Mouse (Mus musculus): ENCODE results near the gene Kctd13. TPM values are rescaled to one million over a fixed set of nuclear protein-coding genes. Genes with fewer than 3 reads are reported as not detected.

The Kctd13 gene
- polyA plus RNA-seq, 1 experiment from 2014 or later, result 62.1 TPM

Other genes with a start within 250 kb of the Kctd13 start
- 160 and 164 TPM in 2 replicates for gene Bola2, start 233.5 kb upstream of the Kctd13 start, polyA plus RNA-seq (2016; fragmentation: Nextera tagmentation; extraction: Ambion mirVana)
- 17.9 and 19.0 TPM in 2 replicates for gene Slx1b, start 233.1 kb upstream of the Kctd13 start, polyA plus RNA-seq (2016; fragmentation: Nextera tagmentation; extraction: Ambion mirVana)
- gene Coro1a, start 221.1 kb upstream of the Kctd13 start, polyA plus RNA-seq (2016; fragmentation: Nextera tagmentation; extraction: Ambion mirVana), result 70.5 and 71.5 TPM in 2 replicates
- 79.0 and 79.6 TPM in 2 replicates for gene Mapk3, start 169.3 kb upstream of the Kctd13 start, polyA plus RNA-seq (2016; fragmentation: Nextera tagmentation; extraction: Ambion mirVana)
- 1.3 and 2.0 TPM in 2 replicates for gene Gdpd3, start 162.5 kb upstream of the Kctd13 start, polyA plus RNA-seq (2016; fragmentation: Nextera tagmentation; extraction: Ambion mirVana)
- 160 and 169 TPM in 2 replicates for gene Ypel3, start 151.9 kb upstream of the Kctd13 start, polyA plus RNA-seq (2016; fragmentation: Nextera tagmentation; extraction: Ambion mirVana)
- 0.68 and 0.72 TPM in 2 replicates for gene Tbx6, start 147.4 kb upstream of the Kctd13 start, polyA plus RNA-seq (2016; fragmentation: Nextera tagmentation; extraction: Ambion mirVana)
- gene Ppp4c, start 136.4 kb upstream of the Kctd13 start, polyA plus RNA-seq (2016; fragmentation: Nextera tagmentation; extraction: Ambion mirVana), result 293 and 310 TPM in 2 replicates
- 21.4 and 25.8 TPM in 2 replicates for gene Fam57b, start 131.2 kb upstream of the Kctd13 start, polyA plus RNA-seq (2016; fragmentation: Nextera tagmentation; extraction: Ambion mirVana)
- not detected in 2 replicates for gene 4930451I11Rik, start 97.2 kb upstream of the Kctd13 start, polyA plus RNA-seq (2016; fragmentation: Nextera tagmentation; extraction: Ambion mirVana)
- gene Doc2a, start 81.5 kb upstream of the Kctd13 start, polyA plus RNA-seq (2016; fragmentation: Nextera tagmentation; extraction: Ambion mirVana), result 6.2 and 9.1 TPM in 2 replicates
- 29.1 and 33.5 TPM in 2 replicates for gene Hirip3, start 66.9 kb upstream of the Kctd13 start, polyA plus RNA-seq (2016; fragmentation: Nextera tagmentation; extraction: Ambion mirVana)
- 86.4 and 88.0 TPM in 2 replicates for gene Ino80e, start 66.5 kb upstream of the Kctd13 start, polyA plus RNA-seq (2016; fragmentation: Nextera tagmentation; extraction: Ambion mirVana)
- 57.5 and 59.1 TPM in 2 replicates for gene Taok2, start 44.2 kb upstream of the Kctd13 start, polyA plus RNA-seq (2016; fragmentation: Nextera tagmentation; extraction: Ambion mirVana)
- 21.7 and 22.0 TPM in 2 replicates for gene Tmem219, start 6.0 kb upstream of the Kctd13 start, polyA plus RNA-seq (2016; fragmentation: Nextera tagmentation; extraction: Ambion mirVana)
- gene Asphd1, start 20.7 kb downstream of the Kctd13 start, polyA plus RNA-seq (2016; fragmentation: Nextera tagmentation; extraction: Ambion mirVana), result 2.5 and 2.8 TPM in 2 replicates
- 17.7 and 20.0 TPM in 2 replicates for gene Sez6l2, start 21.7 kb downstream of the Kctd13 start, polyA plus RNA-seq (2016; fragmentation: Nextera tagmentation; extraction: Ambion mirVana)
- 101 and 103 TPM in 2 replicates for gene Cdipt, start 47.0 kb downstream of the Kctd13 start, polyA plus RNA-seq (2016; fragmentation: Nextera tagmentation; extraction: Ambion mirVana)
- gene Cdiptos, start 47.2 kb downstream of the Kctd13 start, polyA plus RNA-seq (2016; fragmentation: Nextera tagmentation; extraction: Ambion mirVana), result 1.1 and 1.4 TPM in 2 replicates
- 5.9 and 6.6 TPM in 2 replicates for gene Mvp, start 85.7 kb downstream of the Kctd13 start, polyA plus RNA-seq (2016; fragmentation: Nextera tagmentation; extraction: Ambion mirVana)
- gene Pagr1b, start 87.6 kb downstream of the Kctd13 start, polyA plus RNA-seq (2016; fragmentation: Nextera tagmentation; extraction: Ambion mirVana), result not detected in 2 replicates
- 63.1 and 80.4 TPM in 2 replicates for gene Pagr1a, start 88.5 kb downstream of the Kctd13 start, polyA plus RNA-seq (2016; fragmentation: Nextera tagmentation; extraction: Ambion mirVana)
- 46.4 and 66.2 TPM in 2 replicates for gene Gm42742, start 92.2 kb downstream of the Kctd13 start, polyA plus RNA-seq (2016; fragmentation: Nextera tagmentation; extraction: Ambion mirVana)
- gene Prrt2, start 92.3 kb downstream of the Kctd13 start, polyA plus RNA-seq (2016; fragmentation: Nextera tagmentation; extraction: Ambion mirVana), result 5.3 and 6.2 TPM in 2 replicates
- gene Maz, start 98.2 kb downstream of the Kctd13 start, polyA plus RNA-seq (2016; fragmentation: Nextera tagmentation; extraction: Ambion mirVana), result 134 TPM in 2 replicates
- 90.8 and 93.0 TPM in 2 replicates for gene Kif22, start 113.6 kb downstream of the Kctd13 start, polyA plus RNA-seq (2016; fragmentation: Nextera tagmentation; extraction: Ambion mirVana)
- not detected in 2 replicates for gene Zg16, start 158.4 kb downstream of the Kctd13 start, polyA plus RNA-seq (2016; fragmentation: Nextera tagmentation; extraction: Ambion mirVana)
- 0.88 and 1.2 TPM in 2 replicates for gene AI467606, start 162.5 kb downstream of the Kctd13 start, polyA plus RNA-seq (2016; fragmentation: Nextera tagmentation; extraction: Ambion mirVana)
- gene Qprt, start 193.3 kb downstream of the Kctd13 start, polyA plus RNA-seq (2016; fragmentation: Nextera tagmentation; extraction: Ambion mirVana), result 1.2 and 2.1 TPM in 2 replicates
- 0.15 and 0.34 TPM in 2 replicates for gene Spn, start 208.9 kb downstream of the Kctd13 start, polyA plus RNA-seq (2016; fragmentation: Nextera tagmentation; extraction: Ambion mirVana)